Mouse (Mus musculus): ENCODE results near the gene Rab21. TPM values are rescaled to one million over a fixed set of nuclear protein-coding genes. Genes with fewer than 3 reads are reported as not detected.

Rab21 gene
- polyA plus RNA-seq, 1 experiment from 2014 or later = 7.0 TPM

GRCm38 (mm10) chr10:115298683-115299082, 16.7 kb downstream of the Rab21 start:
- Histone ChIP-seq H3K27me3 (ENCODE audit: control insufficient read depth, insufficient read depth, low read depth, low read length) (no peaks in the 10 kb centered on the region), H3K9me3 (replicated peaks; ENCODE audit: control insufficient read depth, low read length, poor library complexity, severe bottlenecking) (no peaks in the 10 kb centered on the region), H3K4me1 (ENCODE audit: control insufficient read depth, insufficient read depth, low read length) (no peaks in the 10 kb centered on the region), H3K27ac (ENCODE audit: low read length) (no peak overlapping the region), H3K4me3 (ENCODE audit: low read depth, low read length) (no peak overlapping the region), H3K4me2 (ENCODE audit: low read length) (no peak overlapping the region), H3K36me3 (ENCODE audit: control insufficient read depth, insufficient read depth, low read length) (peaks cover 17% of the 10 kb centered on the region), H3K9ac (ENCODE audit: low read depth, low read length) (no peak overlapping the region)
- ATAC-seq = no peak
- 93% methylated on average over 4 of the region's 4 CpGs for WGBS

- Histone ChIP-seq H3K9me3 (replicated peaks; ENCODE audit: control insufficient read depth, low read length, poor library complexity, severe bottlenecking) (no peaks in the 10 kb centered on the region), H3K36me3 (ENCODE audit: control insufficient read depth, insufficient read depth, low read length) (peaks cover 26% of the 10 kb centered on the region), H3K27me3 (ENCODE audit: control insufficient read depth, insufficient read depth, low read depth, low read length) (no peaks in the 10 kb centered on the region), H3K27ac (ENCODE audit: low read length) (no peak overlapping the region), H3K9ac (ENCODE audit: low read depth, low read length) (no peak overlapping the region), H3K4me3 (ENCODE audit: low read depth, low read length) (no peak overlapping the region), H3K4me1 (ENCODE audit: control insufficient read depth, insufficient read depth, low read length) (no peaks in the 10 kb centered on the region), H3K4me2 (ENCODE audit: low read length) (no peak overlapping the region)
- no peak for ATAC-seq
- 85% methylated on average over 5 of the region's 5 CpGs for WGBS
These were observed 17.8 kb downstream of the Rab21 start for GRCm38 (mm10) chr10:115297582-115297981.

- Histone ChIP-seq H3K4me2 (ENCODE audit: low read length) (no peak overlapping the region), H3K9ac (ENCODE audit: low read depth, low read length) (no peak overlapping the region), H3K27me3 (ENCODE audit: control insufficient read depth, insufficient read depth, low read depth, low read length) (no peaks in the 10 kb centered on the region), H3K27ac (ENCODE audit: low read length) (no peak overlapping the region), H3K4me1 (ENCODE audit: control insufficient read depth, insufficient read depth, low read length) (no peaks in the 10 kb centered on the region), H3K4me3 (ENCODE audit: low read depth, low read length) (no peak overlapping the region), H3K36me3 (ENCODE audit: control insufficient read depth, insufficient read depth, low read length) (peaks cover 33% of the 10 kb centered on the region), H3K9me3 (replicated peaks; ENCODE audit: control insufficient read depth, low read length, poor library complexity, severe bottlenecking) (no peaks in the 10 kb centered on the region)
- ATAC-seq = no peak
- 92% methylated on average over 9 of the region's 9 CpGs for WGBS
These were observed 18.9 kb downstream of the Rab21 start for GRCm38 (mm10) chr10:115296401-115296935.

GRCm38 (mm10) chr10:115295162-115295561, 20.2 kb downstream of the Rab21 start:
- Histone ChIP-seq H3K27me3 (ENCODE audit: control insufficient read depth, insufficient read depth, low read depth, low read length) (no peaks in the 10 kb centered on the region), H3K9ac (ENCODE audit: low read depth, low read length) (no peak overlapping the region), H3K36me3 (ENCODE audit: control insufficient read depth, insufficient read depth, low read length) (peaks cover 36% of the 10 kb centered on the region), H3K27ac (ENCODE audit: low read length) (no peak overlapping the region), H3K4me1 (ENCODE audit: control insufficient read depth, insufficient read depth, low read length) (no peaks in the 10 kb centered on the region), H3K4me3 (ENCODE audit: low read depth, low read length) (no peak overlapping the region), H3K4me2 (ENCODE audit: low read length) (no peak overlapping the region), H3K9me3 (replicated peaks; ENCODE audit: control insufficient read depth, low read length, poor library complexity, severe bottlenecking) (no peaks in the 10 kb centered on the region)
- ATAC-seq = no peak
- WGBS = 96% methylated on average over 3 of the region's 3 CpGs

- H3K4me1 ChIP-seq (ENCODE audit: control insufficient read depth, insufficient read depth, low read length) = no peaks in the 10 kb centered on the region
- H3K4me3 ChIP-seq (ENCODE audit: low read depth, low read length) = no peak overlapping the region
- H3K27ac ChIP-seq (ENCODE audit: low read length) = no peak overlapping the region
- no peak overlapping the region for H3K4me2 ChIP-seq (ENCODE audit: low read length)
- H3K9ac ChIP-seq (ENCODE audit: low read depth, low read length) = no peak overlapping the region
- H3K36me3 ChIP-seq (ENCODE audit: control insufficient read depth, insufficient read depth, low read length) = peaks cover 32% of the 10 kb centered on the region
- no peaks in the 10 kb centered on the region for H3K27me3 ChIP-seq (ENCODE audit: control insufficient read depth, insufficient read depth, low read depth, low read length)
- H3K9me3 ChIP-seq (replicated peaks; ENCODE audit: control insufficient read depth, low read length, poor library complexity, severe bottlenecking) = no peaks in the 10 kb centered on the region
- WGBS = 77% methylated on average over 7 of the region's 7 CpGs
- no peak for ATAC-seq
These were observed 20.7 kb downstream of the Rab21 start for GRCm38 (mm10) chr10:115294715-115295114.

- no peak overlapping the region for H3K9ac ChIP-seq (ENCODE audit: low read depth, low read length)
- no peak overlapping the region for H3K27ac ChIP-seq (ENCODE audit: low read length)
- 91% methylated on average over 7 of the region's 7 CpGs for WGBS
- no peaks in the 10 kb centered on the region for H3K27me3 ChIP-seq (ENCODE audit: control insufficient read depth, insufficient read depth, low read depth, low read length)
- peaks cover 29% of the 10 kb centered on the region for H3K36me3 ChIP-seq (ENCODE audit: control insufficient read depth, insufficient read depth, low read length)
- no peak overlapping the region for H3K4me3 ChIP-seq (ENCODE audit: low read depth, low read length)
- no peaks in the 10 kb centered on the region for H3K4me1 ChIP-seq (ENCODE audit: control insufficient read depth, insufficient read depth, low read length)
- H3K9me3 ChIP-seq (replicated peaks; ENCODE audit: control insufficient read depth, low read length, poor library complexity, severe bottlenecking) = no peaks in the 10 kb centered on the region
- H3K4me2 ChIP-seq (ENCODE audit: low read length) = no peak overlapping the region
- ATAC-seq = no peak
These were observed 21.4 kb downstream of the Rab21 start for GRCm38 (mm10) chr10:115293946-115294345.

GRCm38 (mm10) chr10:115290671-115291070, 24.7 kb downstream of the Rab21 start:
- 97% methylated on average over 9 of the region's 9 CpGs for WGBS
- no peaks in the 10 kb centered on the region for H3K4me1 ChIP-seq (ENCODE audit: control insufficient read depth, insufficient read depth, low read length)
- H3K27me3 ChIP-seq (ENCODE audit: control insufficient read depth, insufficient read depth, low read depth, low read length) = no peaks in the 10 kb centered on the region
- H3K4me2 ChIP-seq (ENCODE audit: low read length) = no peak overlapping the region
- no peak overlapping the region for H3K9ac ChIP-seq (ENCODE audit: low read depth, low read length)
- H3K9me3 ChIP-seq (replicated peaks; ENCODE audit: control insufficient read depth, low read length, poor library complexity, severe bottlenecking) = no peaks in the 10 kb centered on the region
- no peak overlapping the region for H3K4me3 ChIP-seq (ENCODE audit: low read depth, low read length)
- ATAC-seq = no peak
- peaks cover 40% of the 10 kb centered on the region for H3K36me3 ChIP-seq (ENCODE audit: control insufficient read depth, insufficient read depth, low read length)
- H3K27ac ChIP-seq (ENCODE audit: low read length) = no peak overlapping the region

GRCm38 (mm10) chr10:115288856-115289255, 26.5 kb downstream of the Rab21 start:
- peaks cover 31% of the 10 kb centered on the region for H3K36me3 ChIP-seq (ENCODE audit: control insufficient read depth, insufficient read depth, low read length)
- H3K4me2 ChIP-seq (ENCODE audit: low read length) = no peak overlapping the region

GRCm38 (mm10) chr10:115284170-115284569, 31.2 kb downstream of the Rab21 start:
- H3K9ac ChIP-seq (ENCODE audit: low read depth, low read length) = no peak overlapping the region
- H3K4me1 ChIP-seq (ENCODE audit: control insufficient read depth, insufficient read depth, low read length) = no peaks in the 10 kb centered on the region
- peaks cover 10% of the 10 kb centered on the region; the same call in 1 of the 2 replicates for H3K36me3 ChIP-seq (ENCODE audit: control insufficient read depth, insufficient read depth, low read length)
- no peak for ATAC-seq
- H3K27ac ChIP-seq (ENCODE audit: low read length) = no peak overlapping the region
- H3K4me3 ChIP-seq (ENCODE audit: low read depth, low read length) = no peak overlapping the region
- no peaks in the 10 kb centered on the region for H3K27me3 ChIP-seq (ENCODE audit: control insufficient read depth, insufficient read depth, low read depth, low read length)
- no peak overlapping the region for H3K4me2 ChIP-seq (ENCODE audit: low read length)
- H3K9me3 ChIP-seq (replicated peaks; ENCODE audit: control insufficient read depth, low read length, poor library complexity, severe bottlenecking) = no peaks in the 10 kb centered on the region
- 79% methylated on average over 10 of the region's 10 CpGs for WGBS

More at GRCm38 (mm10) chr10:115288856-115289255, 26.5 kb downstream of the Rab21 start:
- Histone ChIP-seq H3K27ac (ENCODE audit: low read length) (no peak overlapping the region), H3K9me3 (replicated peaks; ENCODE audit: control insufficient read depth, low read length, poor library complexity, severe bottlenecking) (no peaks in the 10 kb centered on the region), H3K27me3 (ENCODE audit: control insufficient read depth, insufficient read depth, low read depth, low read length) (no peaks in the 10 kb centered on the region), H3K9ac (ENCODE audit: low read depth, low read length) (no peak overlapping the region), H3K4me1 (ENCODE audit: control insufficient read depth, insufficient read depth, low read length) (no peaks in the 10 kb centered on the region), H3K4me3 (ENCODE audit: low read depth, low read length) (no peak overlapping the region)
- no peak for ATAC-seq
- 93% methylated on average over 8 of the region's 8 CpGs for WGBS

Measured in midbrain, embryonic 16.5 days (tissue).